Mouse (Mus musculus) spleen, postnatal 0 days (tissue): ENCODE data around the gene Senp3. TPM values are rescaled to one million over a fixed set of nuclear protein-coding genes. Genes with fewer than 3 reads are reported as not detected.
A peak's percentile ranks its signal among the peaks of the same experiment; 100 is the strongest.

Experiments used
- microRNA counts: library from miRNA; unstranded; fragments of <30 nt; microRNA quantifications from one replicate; lab custom pipeline; 2015
- polyA plus RNA-seq: library from polyadenylated mRNA; unstranded; fragments of >200 nt; fragmentation: Nextera tagmentation; extraction: Ambion mirVana; gene quantifications from 2 replicates; pipeline ENCODE4 v1.2.1, GENCODE M21; 2015

The Senp3 gene
- 37.0 and 38.4 TPM in 2 replicates for polyA plus RNA-seq

GRCm38 (mm10) chr11:69681314-69682208 is at the start of gene Senp3:
Gene Senp3 (minus strand): TSS chr11:69682084.

GRCm38 (mm10) chr11:69695361-69696181 is 13.7 kb upstream of the Senp3 start, which contains the start of the genes Tnfsf12 and Tnfsfm13:
Gene Tnfsf12 (minus strand): TSS chr11:69695849.
Gene Tnfsfm13 (minus strand): TSS chr11:69696098.

GRCm38 (mm10) chr11:69685526-69686148 is 3.8 kb upstream of the Senp3 start, which contains the start of gene Tnfsf13:
Gene Tnfsf13 (minus strand): TSS chr11:69685784.

GRCm38 (mm10) chr11:69672211-69672706 is 9.6 kb downstream of the Senp3 start, which contains the start of gene Eif4a1:
Gene Eif4a1 (minus strand): TSS chr11:69672423.

GRCm38 (mm10) chr11:69665961-69666664 is 15.8 kb downstream of the Senp3 start, which contains the start of gene Cd68:
Gene Cd68 (minus strand): TSS chr11:69666153.

GRCm38 (mm10) chr11:69662213-69662966 is 19.5 kb downstream of the Senp3 start, which contains the start of gene Mpdu1:
Gene Mpdu1 (minus strand): TSS chr11:69662642.

GRCm38 (mm10) chr11:69655264-69656064 is 26.4 kb downstream of the Senp3 start, which contains the start of gene Sox15:
Gene Sox15 (plus strand): TSS chr11:69655314.

GRCm38 (mm10) chr11:69632284-69633089 is 49.4 kb downstream of the Senp3 start, which contains the start of gene Fxr2:
Gene Fxr2 (plus strand): TSS chr11:69632990.

MicroRNAs within 50 kb of the gene (microRNA counts, 519-probe panel; counts per million panel counts)
- microRNA mmu-miR-1934 (lab: Ali Mortazavi, UCI): 88.3 counts per million
- 5,369 counts per million, percentile 39 among the panel's probes with 10 or more counts for microRNA mmu-miR-467f (lab: Ali Mortazavi, UCI)

Other genes with a start within 250 kb of the Senp3 start
- 0.06 and 0.21 TPM in 2 replicates for gene Dnah2, start 133.0 kb downstream of the Senp3 start, polyA plus RNA-seq
- 1.1 and 1.8 TPM in 2 replicates for gene Efnb3, start 121.9 kb downstream of the Senp3 start, polyA plus RNA-seq
- gene Wrap53, start 101.8 kb downstream of the Senp3 start, polyA plus RNA-seq: 19.3 and 21.3 TPM in 2 replicates
- 80.6 and 88.9 TPM in 2 replicates for gene Trp53, start 101.7 kb downstream of the Senp3 start, polyA plus RNA-seq
- gene Atp1b2, start 76.1 kb downstream of the Senp3 start, polyA plus RNA-seq: 20.4 and 20.8 TPM in 2 replicates
- not detected in 2 replicates for gene Shbg, start 64.2 kb downstream of the Senp3 start, polyA plus RNA-seq
- 7.3 and 7.9 TPM in 2 replicates for gene Sat2, start 60.1 kb downstream of the Senp3 start, polyA plus RNA-seq
- gene Fxr2, start 49.1 kb downstream of the Senp3 start, polyA plus RNA-seq: 11.5 and 12.6 TPM in 2 replicates
- gene Sox15, start 26.8 kb downstream of the Senp3 start, polyA plus RNA-seq: 0.19 and 0.25 TPM in 2 replicates
- 44.5 and 46.1 TPM in 2 replicates for gene Mpdu1, start 19.4 kb downstream of the Senp3 start, polyA plus RNA-seq
- 25.2 and 39.1 TPM in 2 replicates for gene Cd68, start 15.9 kb downstream of the Senp3 start, polyA plus RNA-seq
- gene Eif4a1, start 9.7 kb downstream of the Senp3 start, polyA plus RNA-seq: 272 and 275 TPM in 2 replicates
- 0.64 and 0.78 TPM in 2 replicates for gene Tnfsf13, start 3.7 kb upstream of the Senp3 start, polyA plus RNA-seq
- 4.4 and 5.2 TPM in 2 replicates for gene Tnfsf12, start 13.8 kb upstream of the Senp3 start, polyA plus RNA-seq
- 2.1 and 2.8 TPM in 2 replicates for gene Tnfsfm13, start 14.0 kb upstream of the Senp3 start, polyA plus RNA-seq
- 15.2 and 15.8 TPM in 2 replicates for gene Polr2a, start 76.6 kb upstream of the Senp3 start, polyA plus RNA-seq
- gene Slc35g3, start 79.9 kb upstream of the Senp3 start, polyA plus RNA-seq: 0.07 and 0.08 TPM in 2 replicates
- 1.3 and 1.9 TPM in 2 replicates for gene Zbtb4, start 83.8 kb upstream of the Senp3 start, polyA plus RNA-seq
- 0.99 and 1.5 TPM in 2 replicates for gene Chrnb1, start 113.9 kb upstream of the Senp3 start, polyA plus RNA-seq
- 0.33 and 0.36 TPM in 2 replicates for gene Fgf11, start 119.8 kb upstream of the Senp3 start, polyA plus RNA-seq
- gene Tmem102, start 123.5 kb upstream of the Senp3 start, polyA plus RNA-seq: 0.30 and 0.68 TPM in 2 replicates
- not detected in 2 replicates for gene Gm39566, start 133.2 kb upstream of the Senp3 start, polyA plus RNA-seq
- gene Spem2, start 136.4 kb upstream of the Senp3 start, polyA plus RNA-seq: not detected in 2 replicates
- 0.12 TPM in 1 of 2 replicates, not detected in the other for gene Spem1, start 140.1 kb upstream of the Senp3 start, polyA plus RNA-seq
- 2.6 and 3.1 TPM in 2 replicates for gene Nlgn2, start 155.7 kb upstream of the Senp3 start, polyA plus RNA-seq
- gene Tmem256, start 156.4 kb upstream of the Senp3 start, polyA plus RNA-seq: 337 and 343 TPM in 2 replicates
- 45.7 and 56.8 TPM in 2 replicates for gene Plscr3, start 164.3 kb upstream of the Senp3 start, polyA plus RNA-seq
- gene Tnk1, start 176.6 kb upstream of the Senp3 start, polyA plus RNA-seq: 0.56 and 0.91 TPM in 2 replicates
- gene Tmem95, start 195.9 kb upstream of the Senp3 start, polyA plus RNA-seq: not detected in 2 replicates
- 2.3 and 3.1 TPM in 2 replicates for gene Kctd11, start 199.3 kb upstream of the Senp3 start, polyA plus RNA-seq
- 15.3 and 21.3 TPM in 2 replicates for gene Acap1, start 213.5 kb upstream of the Senp3 start, polyA plus RNA-seq
- gene 2810408A11Rik, start 218.9 kb upstream of the Senp3 start, polyA plus RNA-seq: 2.2 and 2.6 TPM in 2 replicates
- gene Neurl4, start 219.0 kb upstream of the Senp3 start, polyA plus RNA-seq: 3.2 and 3.4 TPM in 2 replicates
- 104 and 116 TPM in 2 replicates for gene Gps2, start 231.8 kb upstream of the Senp3 start, polyA plus RNA-seq
- 1,453 and 1,558 TPM in 2 replicates for gene Eif5a, start 239.9 kb upstream of the Senp3 start, polyA plus RNA-seq